Mouse (Mus musculus): Measurements from ENCODE around the gene Krtap20-2. TPM values are rescaled to one million over a fixed set of nuclear protein-coding genes. Genes with fewer than 3 reads are reported as not detected.

Gene Krtap20-2
- not detected for polyA plus RNA-seq (2015; fragmentation: Illumina TruSeq; extraction: RNeasy Lipid Tissue Mini Kit (QIAGEN cat#74804); ENCODE audit: insufficient read depth, low read depth, low replicate concordance)

DNA sequence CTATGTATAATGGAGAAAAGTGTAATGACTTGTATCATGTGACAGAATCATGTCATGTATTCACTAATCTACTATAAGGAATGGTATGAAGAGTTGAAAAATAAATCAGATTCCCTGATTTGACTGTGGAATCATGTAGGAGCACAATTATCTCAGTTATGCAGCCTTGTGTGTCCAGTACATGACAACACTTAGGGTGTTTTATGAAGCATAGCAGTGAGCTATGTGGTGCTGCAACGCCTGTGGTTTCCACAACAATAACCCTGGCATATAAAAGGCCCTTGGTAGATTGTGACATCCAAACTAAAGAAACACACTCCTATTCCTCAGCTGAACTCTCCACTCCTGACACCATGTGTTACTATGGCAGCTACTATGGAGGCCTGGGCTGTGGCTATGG lies at the start of gene Krtap20-2:
Krtap20-2 (plus strand) TSS at position 301 of the 400 bp plus-strand sequence.

DNA sequence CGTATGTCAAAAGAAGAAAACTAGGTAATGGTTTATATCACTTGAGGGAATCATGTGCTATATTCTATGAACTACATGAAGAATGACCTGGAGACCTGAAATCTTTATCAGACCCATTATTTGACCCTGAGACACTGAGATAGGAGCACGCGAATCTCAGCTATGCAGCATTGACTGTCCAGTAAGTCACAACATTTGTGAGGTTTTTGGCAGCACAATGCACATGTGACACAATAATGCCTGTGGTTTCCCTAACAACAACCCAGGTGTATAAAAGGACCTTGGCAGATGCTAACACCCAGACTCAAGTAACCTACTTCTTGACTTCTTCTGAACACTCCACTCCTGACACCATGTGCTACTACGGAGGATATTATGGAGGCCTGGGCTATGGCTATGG lies 48.0 kb upstream of the Krtap20-2 start, which contains the start of gene Gm9789:
Gm9789 (plus strand) TSS at position 301 of the 400 bp plus-strand sequence.

DNA sequence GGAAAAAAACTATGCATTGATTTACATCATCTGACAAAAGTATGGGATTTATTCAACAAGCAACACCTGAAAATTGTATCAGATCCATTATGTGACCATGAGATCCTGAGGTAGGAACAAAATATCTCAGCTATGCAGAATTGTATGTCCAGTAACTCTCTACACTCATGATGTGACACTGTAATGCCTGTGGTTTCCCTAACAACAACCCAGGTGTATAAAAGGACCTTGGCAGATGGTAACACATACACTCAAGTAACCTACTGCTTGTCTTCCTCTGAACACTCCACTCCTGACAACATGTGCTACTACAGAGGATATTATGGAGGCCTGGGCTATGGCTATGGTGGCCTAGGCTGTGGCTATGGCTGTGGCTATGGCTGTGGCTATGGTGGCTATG lies 36.5 kb upstream of the Krtap20-2 start, which contains the start of gene Gm7735:
Gm7735 (plus strand) TSS at position 301 of the 400 bp plus-strand sequence.

DNA sequence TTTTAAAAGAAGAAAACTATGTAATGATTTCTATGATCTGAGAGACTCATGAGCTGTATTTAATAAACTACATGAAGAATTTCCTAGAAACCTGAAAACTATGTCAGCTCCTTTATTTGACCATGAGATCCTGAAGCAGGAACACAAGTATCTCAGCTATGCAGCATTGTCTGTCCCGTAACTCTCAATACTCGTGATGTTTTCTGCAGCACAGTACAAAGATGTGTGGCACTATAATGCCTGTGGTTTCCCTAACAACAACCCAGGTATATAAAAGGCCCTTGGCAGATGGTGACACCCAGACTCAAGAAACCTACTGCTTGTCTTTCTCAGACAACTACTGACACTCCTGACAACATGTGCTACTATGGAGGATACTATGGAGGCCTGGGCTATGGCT lies 31.2 kb upstream of the Krtap20-2 start, which contains the start of gene 1110057P08Rik:
1110057P08Rik (plus strand) TSS at position 301 of the 400 bp plus-strand sequence.

Other genes with a start within 250 kb of the Krtap20-2 start
- not detected for gene Krtap16-3, start 243.0 kb upstream of the Krtap20-2 start, polyA plus RNA-seq (2015; fragmentation: Illumina TruSeq; extraction: RNeasy Lipid Tissue Mini Kit (QIAGEN cat#74804); ENCODE audit: insufficient read depth, low read depth, low replicate concordance)
- not detected for gene Krtap22-2, start 195.1 kb upstream of the Krtap20-2 start, polyA plus RNA-seq (2015; fragmentation: Illumina TruSeq; extraction: RNeasy Lipid Tissue Mini Kit (QIAGEN cat#74804); ENCODE audit: insufficient read depth, low read depth, low replicate concordance)
- gene Gm10229, start 190.6 kb upstream of the Krtap20-2 start, polyA plus RNA-seq (2015; fragmentation: Illumina TruSeq; extraction: RNeasy Lipid Tissue Mini Kit (QIAGEN cat#74804); ENCODE audit: insufficient read depth, low read depth, low replicate concordance): not detected
- not detected for gene Krtap6-1, start 174.2 kb upstream of the Krtap20-2 start, polyA plus RNA-seq (2015; fragmentation: Illumina TruSeq; extraction: RNeasy Lipid Tissue Mini Kit (QIAGEN cat#74804); ENCODE audit: insufficient read depth, low read depth, low replicate concordance)
- not detected for gene Gm10228, start 164.4 kb upstream of the Krtap20-2 start, polyA plus RNA-seq (2015; fragmentation: Illumina TruSeq; extraction: RNeasy Lipid Tissue Mini Kit (QIAGEN cat#74804); ENCODE audit: insufficient read depth, low read depth, low replicate concordance)
- not detected for gene Krtap6-5, start 158.0 kb upstream of the Krtap20-2 start, polyA plus RNA-seq (2015; fragmentation: Illumina TruSeq; extraction: RNeasy Lipid Tissue Mini Kit (QIAGEN cat#74804); ENCODE audit: insufficient read depth, low read depth, low replicate concordance)
- not detected for gene 1110025L11Rik, start 141.9 kb upstream of the Krtap20-2 start, polyA plus RNA-seq (2015; fragmentation: Illumina TruSeq; extraction: RNeasy Lipid Tissue Mini Kit (QIAGEN cat#74804); ENCODE audit: insufficient read depth, low read depth, low replicate concordance)
- not detected for gene Krtap6-3, start 121.8 kb upstream of the Krtap20-2 start, polyA plus RNA-seq (2015; fragmentation: Illumina TruSeq; extraction: RNeasy Lipid Tissue Mini Kit (QIAGEN cat#74804); ENCODE audit: insufficient read depth, low read depth, low replicate concordance)
- not detected for gene Gm6358, start 65.0 kb upstream of the Krtap20-2 start, polyA plus RNA-seq (2015; fragmentation: Illumina TruSeq; extraction: RNeasy Lipid Tissue Mini Kit (QIAGEN cat#74804); ENCODE audit: insufficient read depth, low read depth, low replicate concordance)
- not detected for gene Gm10061, start 54.8 kb upstream of the Krtap20-2 start, polyA plus RNA-seq (2015; fragmentation: Illumina TruSeq; extraction: RNeasy Lipid Tissue Mini Kit (QIAGEN cat#74804); ENCODE audit: insufficient read depth, low read depth, low replicate concordance)
- gene Gm9789, start 47.9 kb upstream of the Krtap20-2 start, polyA plus RNA-seq (2015; fragmentation: Illumina TruSeq; extraction: RNeasy Lipid Tissue Mini Kit (QIAGEN cat#74804); ENCODE audit: insufficient read depth, low read depth, low replicate concordance): not detected
- not detected for gene Gm7735, start 36.4 kb upstream of the Krtap20-2 start, polyA plus RNA-seq (2015; fragmentation: Illumina TruSeq; extraction: RNeasy Lipid Tissue Mini Kit (QIAGEN cat#74804); ENCODE audit: insufficient read depth, low read depth, low replicate concordance)
- not detected for gene 1110057P08Rik, start 31.1 kb upstream of the Krtap20-2 start, polyA plus RNA-seq (2015; fragmentation: Illumina TruSeq; extraction: RNeasy Lipid Tissue Mini Kit (QIAGEN cat#74804); ENCODE audit: insufficient read depth, low read depth, low replicate concordance)
- not detected for gene Krtap21-1, start 198.0 kb downstream of the Krtap20-2 start, polyA plus RNA-seq (2015; fragmentation: Illumina TruSeq; extraction: RNeasy Lipid Tissue Mini Kit (QIAGEN cat#74804); ENCODE audit: insufficient read depth, low read depth, low replicate concordance)
- not detected for gene Krtap6-2, start 214.2 kb downstream of the Krtap20-2 start, polyA plus RNA-seq (2015; fragmentation: Illumina TruSeq; extraction: RNeasy Lipid Tissue Mini Kit (QIAGEN cat#74804); ENCODE audit: insufficient read depth, low read depth, low replicate concordance)